Mouse (Mus musculus): Measurements from ENCODE around the gene Ankrd60. TPM values are rescaled to one million over a fixed set of nuclear protein-coding genes. Genes with fewer than 3 reads are reported as not detected.

Gene Ankrd60
- total RNA-seq, 2 experiments from 2014 or later: not detected

GRCm38 (mm10) chr2:173535390-173535789, 42.8 kb downstream of the Ankrd60 start:
- intact Hi-C loops (cut with DNase I): no loop called here
- no peak for DNase-seq (ENCODE audit: low spot score)

- intact Hi-C loops (cut with DNase I): no loop called here
These were observed 43.6 kb downstream of the Ankrd60 start for GRCm38 (mm10) chr2:173534581-173534980.

DNA sequence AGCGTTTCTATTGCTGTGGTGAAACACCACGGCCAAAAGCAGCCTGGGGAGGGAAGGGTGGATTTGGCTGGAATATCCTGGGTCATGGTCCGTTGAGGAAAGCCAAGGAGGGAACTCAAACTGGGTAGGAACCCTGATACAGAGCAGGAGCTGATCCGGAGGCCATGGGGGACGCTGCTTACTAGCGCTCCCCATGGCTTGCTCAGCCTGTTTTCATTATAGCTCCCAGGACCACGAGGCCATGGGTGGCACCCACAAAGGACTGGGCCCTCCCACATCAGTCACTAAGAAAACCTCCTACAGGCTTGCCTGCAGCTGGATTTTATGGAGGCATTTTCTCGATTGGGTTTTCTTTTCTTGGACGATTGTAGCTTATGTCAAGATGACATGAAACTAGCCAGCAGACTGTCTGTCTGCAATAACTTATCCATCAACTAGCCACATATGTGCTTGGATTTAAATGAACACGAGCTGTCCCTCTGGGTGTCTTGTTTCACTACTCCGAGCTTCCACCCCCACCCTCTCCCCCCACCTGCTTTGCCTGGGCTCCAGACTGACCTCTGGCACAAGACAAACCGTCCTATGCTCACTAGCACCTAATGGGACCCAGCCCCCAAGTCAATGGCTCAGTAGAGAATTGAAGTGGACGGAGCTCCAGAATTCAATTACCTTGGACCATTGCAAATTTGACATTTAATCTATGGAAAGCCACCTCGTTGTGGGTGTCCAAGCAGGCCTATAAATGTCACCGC, 45.3 kb downstream of the Ankrd60 start:
- no peak for DNase-seq (ENCODE audit: low spot score)
- intact Hi-C loops (cut with DNase I): no loop called here

More at GRCm38 (mm10) chr2:173534581-173534980, 43.6 kb downstream of the Ankrd60 start:
- no peak for DNase-seq (ENCODE audit: low spot score)

DNA sequence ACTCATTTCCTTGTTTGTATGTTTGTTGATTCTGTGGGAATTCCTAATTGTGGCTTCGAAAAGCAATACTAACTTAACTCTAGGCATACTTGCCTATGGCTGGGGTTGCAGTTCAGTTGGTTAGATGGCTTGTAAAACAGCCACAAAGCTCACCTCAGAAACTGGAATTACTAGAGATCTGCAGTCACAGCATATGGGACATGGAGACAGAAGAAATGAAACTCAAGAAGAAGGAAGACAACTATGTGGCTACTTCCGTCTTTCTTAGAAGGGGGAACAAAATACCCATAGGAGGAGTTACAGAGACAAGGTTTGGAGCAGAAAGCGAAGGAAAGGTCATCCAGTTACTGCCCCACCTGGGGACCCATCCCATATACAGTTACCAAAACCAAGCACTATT, 49.7 kb downstream of the Ankrd60 start:
- intact Hi-C loops (cut with DNase I): no loop called here
- DNase-seq (ENCODE audit: low spot score): no peak

- intact Hi-C loops (cut with DNase I): no loop called here
- no peak for DNase-seq (ENCODE audit: low spot score)
These were observed 55.8 kb downstream of the Ankrd60 start, which contains the start of gene 1700021F07Rik for GRCm38 (mm10) chr2:173522376-173522775. TSS of gene 1700021F07Rik (plus strand) at chr2:173522586.

Other genes with a start within 250 kb of the Ankrd60 start
- gene 1700021F07Rik, start 55.8 kb downstream of the Ankrd60 start, total RNA-seq (2021): not detected
- gene Rab22a, start 81.4 kb upstream of the Ankrd60 start, total RNA-seq (2021): 10 to 100 TPM; 33.8 to 34.3 TPM
- gene 1700010B08Rik, start 141.1 kb upstream of the Ankrd60 start, total RNA-seq (2021): not detected
- gene Vapb, start 159.1 kb upstream of the Ankrd60 start, total RNA-seq (2021): 100 to 1,000 TPM; 128 TPM

Measured in heart, postnatal 25 days (tissue).